Mouse (Mus musculus) mouse embryonic stem cell (cell line): ENCODE data around the gene Gsc.

Experiments
- in situ Hi-C, 2 experiments: fragments of 300-500 bp; cut with MboI; formaldehyde crosslinking; loops; 1 replicate in 1 of 2; 3 replicates in 1 of 2; pipeline ENCODE4 v1.14.3; 2019 to 2020; ENCODE audit warnings: low sequenced_read_pairs in 2 of 2, low pct_unique_long_range_greater_than_20kb in 1 of 2, mixed read lengths in 1 of 2; ENCODE audit not compliant: unreplicated experiment in 1 of 2

The Gsc gene

GRCm38 (mm10) chr12:104472601-104473424, at the start of gene Gsc:
TSS of gene Gsc (minus strand) at chr12:104473330.
- in situ Hi-C loops: no loop called here

DNA sequence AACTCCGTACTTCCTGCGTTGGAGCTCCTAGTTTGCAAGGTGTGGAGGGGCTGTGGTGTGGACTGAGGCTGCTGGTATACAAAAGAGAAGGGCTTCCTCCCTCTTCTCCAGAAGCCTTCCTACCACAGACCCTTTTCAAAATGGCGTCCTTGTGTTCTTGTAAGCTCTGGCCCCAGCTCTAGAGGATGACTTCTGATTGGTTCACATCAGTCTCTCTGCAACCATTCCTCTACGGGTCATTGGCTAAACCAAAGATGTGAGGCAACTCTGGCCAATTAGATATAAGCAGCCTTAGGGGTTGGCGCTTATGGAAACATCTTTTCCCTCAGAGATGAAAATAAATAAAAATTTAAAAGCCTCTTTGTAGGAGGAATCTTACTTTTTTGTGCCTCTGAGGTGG, 46.6 kb upstream of the Gsc start:
- in situ Hi-C loops: no loop called here

- in situ Hi-C loops: no loop called here
Observed at GRCm38 (mm10) chr12:104507911-104508310, 34.8 kb upstream of the Gsc start.

- in situ Hi-C loops: no loop called here
Observed at GRCm38 (mm10) chr12:104492009-104492408, 18.9 kb upstream of the Gsc start.

GRCm38 (mm10) chr12:104486205-104486604, 13.1 kb upstream of the Gsc start:
- in situ Hi-C loops: no loop called here

GRCm38 (mm10) chr12:104485161-104485560, 12.0 kb upstream of the Gsc start:
- in situ Hi-C loops: no loop called here

DNA sequence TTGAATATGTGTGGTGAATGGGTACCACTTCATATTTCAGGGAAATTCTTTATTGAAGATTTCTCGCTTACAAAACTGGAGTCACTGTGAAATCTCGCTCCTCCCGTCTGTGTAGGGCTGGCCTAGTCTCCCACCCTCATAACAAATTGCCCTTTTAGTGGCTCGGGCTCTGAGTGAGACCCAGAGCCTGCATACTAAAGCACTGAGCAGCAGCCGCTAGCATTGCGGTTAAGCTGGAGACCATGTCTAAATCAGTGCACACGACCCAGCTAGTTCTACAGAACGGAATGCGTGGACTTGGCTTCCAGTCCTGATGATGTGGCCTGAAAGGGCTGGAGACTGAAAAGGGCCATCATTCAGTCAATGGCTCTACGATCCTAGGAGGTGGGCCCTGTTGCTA, 7.9 kb upstream of the Gsc start:
- in situ Hi-C loops: no loop called here

GRCm38 (mm10) chr12:104478193-104478592, 5.1 kb upstream of the Gsc start:
- in situ Hi-C loops: no loop called here

DNA sequence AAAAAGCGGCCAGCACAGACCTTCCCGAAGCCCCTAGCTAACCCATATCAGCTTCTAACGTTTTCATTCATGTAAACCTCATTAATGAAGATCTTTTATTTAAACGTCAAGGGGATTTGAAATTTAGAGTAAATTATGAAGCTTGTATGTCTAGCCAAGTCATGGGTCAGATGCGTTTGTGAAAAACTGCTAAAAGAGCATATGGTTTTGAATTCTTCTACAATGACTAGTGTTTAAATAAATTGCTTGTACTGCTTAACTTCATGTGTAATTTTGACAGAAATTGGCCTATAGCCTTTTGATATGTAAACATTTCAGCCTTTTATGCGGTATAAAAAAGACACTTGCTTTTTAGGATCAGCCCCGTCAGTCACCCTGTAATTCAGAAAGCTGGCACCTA, 4.4 kb upstream of the Gsc start:
- in situ Hi-C loops: no loop called here

- in situ Hi-C loops: no loop called here
Observed at GRCm38 (mm10) chr12:104477066-104477465, 3.9 kb upstream of the Gsc start.

- in situ Hi-C loops: no loop called here
Observed at GRCm38 (mm10) chr12:104475946-104476345, 2.8 kb upstream of the Gsc start.

- in situ Hi-C loops: no loop called here
Observed at GRCm38 (mm10) chr12:104474881-104475740, 2.0 kb upstream of the Gsc start.

GRCm38 (mm10) chr12:104474191-104474871, 1.2 kb upstream of the Gsc start:
- in situ Hi-C loops: no loop called here

GRCm38 (mm10) chr12:104473492-104473891, 362 bp upstream of the Gsc start:
- in situ Hi-C loops: no loop called here

DNA sequence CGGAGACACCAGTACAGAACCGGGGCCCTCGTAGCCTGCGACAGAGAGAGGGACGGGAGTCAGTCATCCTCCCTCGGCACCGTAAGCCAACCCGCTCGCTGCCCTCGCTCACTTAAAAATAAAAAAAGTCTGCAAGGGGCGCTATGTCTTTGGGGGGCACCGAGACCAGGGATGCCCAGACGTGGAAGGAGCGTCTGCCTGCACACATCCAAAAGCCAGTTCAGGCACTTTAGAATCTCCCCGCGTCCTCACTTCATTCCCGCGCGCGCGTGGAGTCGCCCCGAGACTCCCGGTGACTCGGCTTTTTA, 958 bp downstream of the Gsc start:
- in situ Hi-C loops: no loop called here

- in situ Hi-C loops: no loop called here
Observed at GRCm38 (mm10) chr12:104471351-104472217, 1.5 kb downstream of the Gsc start.

GRCm38 (mm10) chr12:104470646-104471045, 2.5 kb downstream of the Gsc start:
- in situ Hi-C loops: no loop called here

DNA sequence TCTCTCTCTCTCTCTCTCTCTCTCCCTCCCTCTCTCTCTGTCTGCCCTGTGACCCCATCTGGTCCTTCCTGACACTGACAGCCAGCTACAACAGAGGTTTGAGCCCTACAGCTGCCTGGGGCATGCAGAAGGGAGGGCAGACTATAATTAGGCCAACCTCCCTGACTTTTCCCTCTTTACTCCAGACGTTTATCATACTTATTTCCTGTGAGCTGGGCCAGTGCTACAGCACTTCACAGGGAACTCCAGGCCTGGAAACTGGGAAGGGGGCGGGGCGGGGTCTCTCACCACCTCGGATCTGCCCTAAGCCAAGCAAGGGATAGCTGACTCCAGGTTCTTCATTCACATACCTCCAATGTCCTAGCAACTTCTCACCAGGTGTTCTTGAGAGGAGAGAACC, 4.3 kb downstream of the Gsc start:
- in situ Hi-C loops: no loop called here
